Mouse (Mus musculus) cerebellum, postnatal 25 days (tissue): ENCODE measurements at regions not wholly inside any gene's neighbourhood (a gene's known extent, or its start where the extent isn't known, plus 50 kb on each side); places are given as distances from the start of the nearest gene placed in this dataset.
A peak's percentile ranks its signal among the peaks of the same experiment; 100 is the strongest.
"Not testable (repeated sequence)": the region's sequence is repeated elsewhere in the genome, so short reads cannot be mapped to it uniquely, and the experiment has no call there.

ENCODE experiments used
- DNase-seq, 2 experiments: peaks; one replicate each; pipeline ENCODE4 v3.0.0; 2021; ENCODE audit warnings: mixed read lengths in 2 of 2

GRCm38 (mm10) chr3:138609749-138610148, 83.8 kb downstream of the Eif4e start:
- DNase-seq, result no peak

GRCm38 (mm10) chr3:138612884-138613653, 87.1 kb downstream of the Eif4e start:
- no peak for DNase-seq

GRCm38 (mm10) chr3:138613680-138614079, 87.7 kb downstream of the Eif4e start:
- DNase-seq, result peak in 1 of 2 experiments; percentile 12

- no peak for DNase-seq
These were observed 88.9 kb downstream of the Eif4e start for GRCm38 (mm10) chr3:138614899-138615298.

GRCm38 (mm10) chr3:138620263-138620662, 94.3 kb downstream of the Eif4e start:
- no peak for DNase-seq

GRCm38 (mm10) chr3:138624128-138624527, 98.1 kb downstream of the Eif4e start:
- no peak for DNase-seq

GRCm38 (mm10) chr3:138626230-138626629, 100.3 kb downstream of the Eif4e start:
- no peak for DNase-seq

GRCm38 (mm10) chr3:138630231-138630630, 104.3 kb downstream of the Eif4e start:
- DNase-seq, result no peak

GRCm38 (mm10) chr3:138632086-138632485, 106.1 kb downstream of the Eif4e start:
- DNase-seq, result no peak

- peak in 1 of 2 experiments; percentile 30 for DNase-seq
These were observed 100.0 kb upstream of the Tspan5 start for GRCm38 (mm10) chr3:138642026-138642425.

- no peak for DNase-seq
These were observed 98.1 kb upstream of the Tspan5 start for GRCm38 (mm10) chr3:138643951-138644285.

GRCm38 (mm10) chr3:138644286-138644951, 97.6 kb upstream of the Tspan5 start:
- peak; percentile 22 to 45 for DNase-seq

GRCm38 (mm10) chr3:138645320-138645719, 96.7 kb upstream of the Tspan5 start:
- DNase-seq, result peak; percentile 31 to 53

GRCm38 (mm10) chr3:138649699-138650098, 92.3 kb upstream of the Tspan5 start:
- no peak for DNase-seq

GRCm38 (mm10) chr3:138650671-138651070, 91.3 kb upstream of the Tspan5 start:
- not testable (repeated sequence) for DNase-seq

GRCm38 (mm10) chr3:138651361-138652205, 90.4 kb upstream of the Tspan5 start:
- DNase-seq, result no peak

GRCm38 (mm10) chr3:138652206-138652605, 89.8 kb upstream of the Tspan5 start:
- DNase-seq, result no peak

GRCm38 (mm10) chr3:138652685-138653084, 89.3 kb upstream of the Tspan5 start:
- DNase-seq, result no peak

GRCm38 (mm10) chr3:138653549-138654246, 88.3 kb upstream of the Tspan5 start:
- no peak for DNase-seq

- no peak for DNase-seq
These were observed 87.2 kb upstream of the Tspan5 start for GRCm38 (mm10) chr3:138654610-138655371.

GRCm38 (mm10) chr3:138655479-138655878, 86.5 kb upstream of the Tspan5 start:
- no peak for DNase-seq

- no peak for DNase-seq
These were observed 79.4 kb upstream of the Tspan5 start for GRCm38 (mm10) chr3:138662625-138663024.
